Mouse (Mus musculus) erythroblast, embryonic 14.5 days (primary cell): ENCODE measurements at regions not wholly inside any gene's neighbourhood (a gene's known extent, or its start where the extent isn't known, plus 50 kb on each side); places are given as distances from the start of the nearest gene placed in this dataset.

Source experiments
- GATA1 ChIP-seq: IDR thresholded peaks from 2 replicates; pipeline ENCODE4 v1.6.1; 2012; ENCODE audit warnings: low read length, inconsistent platforms, mixed read lengths
- TAL1 ChIP-seq: IDR thresholded peaks from 3 replicates; pipeline ENCODE4 v1.6.1; 2012; ENCODE audit warnings: low read length, inconsistent platforms, mixed read lengths

GRCm38 (mm10) chr3:14968345-14968744, 82.3 kb downstream of the Car2 start:
- TF ChIP-seq GATA1 (no peak), TAL1 (no peak)
